Mouse (Mus musculus): Measurements from ENCODE around the gene E130218I03Rik.
A peak's percentile ranks its signal among the peaks of the same experiment; 100 is the strongest.
"Not testable (repeated sequence)": the region's sequence is repeated elsewhere in the genome, so short reads cannot be mapped to it uniquely, and the experiment has no call there.

DNA sequence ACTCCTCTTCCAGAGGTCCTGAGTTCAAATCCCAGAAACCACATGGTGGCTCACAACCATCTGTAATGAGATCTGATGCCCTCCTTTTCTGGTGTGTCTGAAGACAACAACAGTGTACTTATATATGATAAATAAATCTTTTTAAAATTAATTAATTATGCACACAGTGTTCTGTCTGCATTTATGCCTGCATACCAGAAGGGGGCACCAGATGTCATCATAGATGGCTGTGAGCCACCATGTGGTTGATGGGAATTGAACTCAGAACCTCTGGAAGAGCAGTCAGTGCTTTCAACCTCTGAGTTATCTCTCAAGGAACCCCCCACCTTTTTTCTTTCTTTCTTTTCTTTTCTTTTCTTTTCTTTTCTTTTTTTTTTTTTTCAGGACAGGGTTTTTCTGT is 26.2 kb downstream of the E130218I03Rik start:
- TF ChIP-seq EP300 (IDR thresholded peaks at IDR 0.05; ENCODE audit: low read depth), result not testable (repeated sequence)
- TF ChIP-seq CTCF (IDR thresholded peaks at IDR 0.05; ENCODE audit: low read depth), result peak; percentile 70
